Mouse (Mus musculus) hindbrain, embryonic 16.5 days (tissue): Measurements from ENCODE around the gene Olfr1338. TPM values are rescaled to one million over a fixed set of nuclear protein-coding genes. Genes with fewer than 3 reads are reported as not detected.
A peak's percentile ranks its signal among the peaks of the same experiment; 100 is the strongest.
"Not testable (repeated sequence)": the region's sequence is repeated elsewhere in the genome, so short reads cannot be mapped to it uniquely, and the experiment has no call there.

Experiments used
- ATAC-seq: fragments of 200-750 bp; cut with Nextera tagmentation; 2 replicates; pipeline ENCODE4 v1.8.0; 2017; ENCODE audit warnings: moderate TSS enrichment, moderate library complexity
- H3K27ac ChIP-seq: fragments of 300-500 bp; sonication (generic); 2 replicates; pipeline ENCODE4 v1.5.1; 2014; ENCODE audit warnings: low read depth, mild to moderate bottlenecking, control low read depth, low read length, moderate library complexity
- H3K27me3 ChIP-seq: fragments of 300-500 bp; sonication (generic); replicated peaks from 2 replicates; pipeline ENCODE4 v1.6.1; 2014; ENCODE audit warnings: low read length; ENCODE audit not compliant: control insufficient read depth, insufficient read depth
- H3K36me3 ChIP-seq: fragments of 300-500 bp; sonication (generic); 2 replicates; pipeline ENCODE4 v1.6.1; 2014; ENCODE audit warnings: mild to moderate bottlenecking, low read length, moderate library complexity, mixed read lengths; ENCODE audit not compliant: control insufficient read depth, insufficient read depth
- H3K4me1 ChIP-seq: fragments of 300-500 bp; sonication (generic); 2 replicates; pipeline ENCODE4 v1.6.1; 2014; ENCODE audit warnings: low read depth, low read length; ENCODE audit not compliant: control insufficient read depth, insufficient read depth
- H3K4me2 ChIP-seq: fragments of 300-500 bp; sonication (generic); 2 replicates; pipeline ENCODE4 v1.6.1; 2014; ENCODE audit warnings: mild to moderate bottlenecking, low read length, control low read depth, moderate library complexity
- H3K4me3 ChIP-seq: fragments of 300-500 bp; sonication (generic); 2 replicates; pipeline ENCODE4 v1.5.1; 2014; ENCODE audit warnings: mild to moderate bottlenecking, low read length, control low read depth, moderate library complexity
- H3K9ac ChIP-seq: fragments of 300-500 bp; sonication (generic); 2 replicates; pipeline ENCODE4 v1.6.1; 2014; ENCODE audit warnings: low read depth, mild to moderate bottlenecking, control low read depth, low read length, moderate library complexity
- H3K9me3 ChIP-seq: fragments of 300-500 bp; sonication (generic); 2 replicates; pipeline ENCODE4 v1.6.1; 2014; ENCODE audit warnings: mild to moderate bottlenecking, low read length, moderate library complexity; ENCODE audit not compliant: control insufficient read depth
- WGBS: fragments of 180-500 bp; shearing (Covaris S2); extraction: QIAGEN DNeasy Blood & Tissue Kit; methylation state at CpG from one replicate; pipeline ENCODE4 v1.1.7; 2014; 5-methylcytosine and 5-hydroxymethylcytosine counted together
- polyA plus RNA-seq: library from polyadenylated mRNA; unstranded; fragments of >200 nt; fragmentation: Nextera tagmentation; extraction: Ambion mirVana; gene quantifications from 2 replicates; pipeline ENCODE4 v1.2.1, GENCODE M21; 2015

The Olfr1338 gene
- polyA plus RNA-seq = not detected in 2 replicates

GRCm38 (mm10) chr4:118758637-118759036 is at the start of gene Olfr1338:
Gene Olfr1338 (minus strand): TSS chr4:118758737.
- Histone ChIP-seq H3K4me1 (no peaks in the 10 kb centered on the region), H3K27ac (no peak within 1 kb of the TSS), H3K9me3 (no peaks in the 10 kb centered on the region), H3K4me3 (no peak within 1 kb of the TSS), H3K4me2 (no peak within 1 kb of the TSS), H3K36me3 (no peaks in the 10 kb centered on the region), H3K27me3 (no peaks in the 10 kb centered on the region), H3K9ac (no peak within 1 kb of the TSS)
- no peak for ATAC-seq
- 86% methylated on average over 1 of the region's 1 CpGs for WGBS

DNA sequence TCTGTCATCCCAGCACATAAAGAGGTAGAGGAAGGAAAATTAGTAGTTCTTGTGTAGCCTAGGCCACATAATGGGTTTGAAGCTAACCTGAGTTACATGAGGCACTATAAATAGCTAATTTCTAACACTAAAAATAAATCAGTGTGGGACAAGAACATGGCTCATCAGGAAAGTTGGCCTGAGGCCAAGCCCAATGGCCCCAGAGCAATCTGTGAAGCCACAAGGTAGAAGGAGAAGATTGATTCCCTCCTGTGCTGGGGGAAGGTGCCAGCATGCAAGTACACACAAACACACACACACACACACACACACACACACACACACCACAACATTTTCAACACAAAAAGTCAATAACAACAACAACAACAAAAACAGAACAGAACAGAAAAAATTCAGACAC is 34.3 kb upstream of the Olfr1338 start:
- not testable (repeated sequence) for H3K36me3 ChIP-seq, H3K4me2 ChIP-seq, H3K4me1 ChIP-seq, H3K27ac ChIP-seq, H3K27me3 ChIP-seq, H3K4me3 ChIP-seq, H3K9ac ChIP-seq, H3K9me3 ChIP-seq, ATAC-seq

GRCm38 (mm10) chr4:118782486-118782885 is 23.9 kb upstream of the Olfr1338 start, which contains the start of gene Olfr1337:
Gene Olfr1337 (minus strand): TSS chr4:118782586.
- Histone ChIP-seq H3K9ac (no peak within 1 kb of the TSS), H3K36me3 (no peaks in the 10 kb centered on the region), H3K27me3 (no peaks in the 10 kb centered on the region), H3K4me1 (no peaks in the 10 kb centered on the region), H3K9me3 (no peaks in the 10 kb centered on the region), H3K27ac (no peak within 1 kb of the TSS), H3K4me2 (no peak within 1 kb of the TSS), H3K4me3 (no peak within 1 kb of the TSS)
- 79% methylated on average over 2 of the region's 2 CpGs for WGBS
- no peak for ATAC-seq

DNA sequence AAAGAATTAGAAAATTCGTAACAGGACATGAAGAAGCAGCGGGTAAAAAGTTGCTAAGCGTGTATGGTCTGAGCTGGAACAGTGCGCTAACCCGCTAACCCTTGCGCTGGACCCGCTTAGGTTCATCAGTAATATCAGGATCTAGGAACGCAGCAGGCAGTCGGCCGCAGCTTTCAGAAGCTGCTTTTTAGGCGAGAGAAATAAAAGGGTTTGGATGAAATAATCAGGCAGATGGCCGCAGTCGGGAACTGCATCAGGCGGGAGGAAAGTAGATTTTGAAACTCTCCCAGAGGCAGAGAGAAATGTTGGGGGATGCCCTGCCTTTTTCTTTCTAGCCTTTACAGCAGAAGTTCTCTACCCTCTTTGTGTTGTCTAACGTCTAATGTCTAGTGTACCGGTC is 16.7 kb downstream of the Olfr1338 start:
- no peak for ATAC-seq
- Histone ChIP-seq H3K9ac (no peak overlapping the region), H3K27ac (no peak overlapping the region), H3K4me2 (peak overlapping the region; percentile 27), H3K4me1 (no peaks in the 10 kb centered on the region), H3K36me3 (no peaks in the 10 kb centered on the region), H3K4me3 (no peak overlapping the region), H3K9me3 (peaks cover 8% of the 10 kb centered on the region), H3K27me3 (peaks cover 6% of the 10 kb centered on the region)
- WGBS = 5% methylated on average over 16 of the region's 16 CpGs

DNA sequence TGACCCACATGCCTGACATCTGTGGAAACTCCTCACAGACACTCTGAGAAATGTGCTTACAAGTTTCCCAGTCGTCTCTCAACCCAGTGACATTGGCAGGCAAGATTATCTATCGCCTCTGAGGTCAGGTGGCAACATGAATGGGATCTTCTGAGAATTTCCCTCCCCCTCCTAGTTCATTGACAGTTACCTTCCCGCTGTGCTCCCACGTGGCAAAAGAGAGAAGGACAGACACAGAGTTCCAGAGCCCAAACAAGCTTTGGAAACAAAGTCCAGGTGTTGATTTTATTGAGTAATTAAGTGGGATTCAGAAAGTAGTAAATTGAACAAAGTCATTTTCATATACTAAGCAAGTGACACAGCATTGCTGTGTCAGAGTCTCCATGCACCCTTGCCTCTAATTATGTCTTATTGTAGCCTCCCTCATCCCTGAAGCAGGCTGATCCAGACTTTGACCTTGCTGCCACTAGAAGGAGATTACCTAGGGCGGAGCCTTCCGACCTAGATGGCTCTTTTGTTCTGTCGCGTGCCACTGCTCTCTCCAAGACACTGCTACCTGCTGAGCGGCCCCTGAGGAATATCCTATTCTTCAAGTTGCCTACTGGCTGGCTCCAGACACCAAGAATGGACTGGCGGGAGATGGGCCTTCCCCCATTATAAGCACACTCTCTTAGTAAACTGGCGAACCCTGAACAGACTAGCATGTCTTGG is 17.4 kb downstream of the Olfr1338 start:
- no peak overlapping the region for H3K4me3 ChIP-seq
- peaks cover 6% of the 10 kb centered on the region for H3K27me3 ChIP-seq
- peaks cover 2% of the 10 kb centered on the region for H3K9me3 ChIP-seq
- no peak overlapping the region for H3K9ac ChIP-seq
- H3K4me1 ChIP-seq = no peaks in the 10 kb centered on the region
- no peak for ATAC-seq
- no peaks in the 10 kb centered on the region for H3K36me3 ChIP-seq
- WGBS = 8% methylated on average over 11 of the region's 11 CpGs
- no peak overlapping the region for H3K27ac ChIP-seq
- no peak overlapping the region for H3K4me2 ChIP-seq

DNA sequence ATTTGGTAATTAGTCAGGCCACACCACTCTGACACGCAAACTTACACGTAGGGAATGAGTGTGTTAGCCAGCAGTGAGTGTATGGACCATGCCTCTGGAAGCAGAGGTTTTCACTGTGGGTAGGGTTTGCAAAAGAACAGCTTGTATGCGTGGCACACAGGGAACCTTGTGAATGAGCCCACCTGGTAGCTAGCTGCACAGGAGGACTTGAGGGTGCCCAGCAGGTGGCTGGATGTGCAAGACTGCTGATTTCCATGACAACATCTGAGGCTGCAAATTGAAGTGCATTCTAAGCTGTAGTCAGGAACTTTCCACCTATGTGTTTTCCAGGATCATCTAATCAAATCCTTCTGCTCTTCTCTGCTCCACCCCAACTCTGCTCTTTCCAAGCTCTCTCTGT is 19.0 kb downstream of the Olfr1338 start:
- H3K4me1 ChIP-seq = no peaks in the 10 kb centered on the region
- 56% methylated on average over 3 of the region's 3 CpGs for WGBS
- H3K4me2 ChIP-seq = no peak overlapping the region
- no peak overlapping the region for H3K27ac ChIP-seq
- no peaks in the 10 kb centered on the region for H3K36me3 ChIP-seq
- H3K4me3 ChIP-seq = no peak overlapping the region
- peaks cover 6% of the 10 kb centered on the region for H3K27me3 ChIP-seq
- no peak overlapping the region for H3K9ac ChIP-seq
- no peaks in the 10 kb centered on the region for H3K9me3 ChIP-seq
- no peak for ATAC-seq

DNA sequence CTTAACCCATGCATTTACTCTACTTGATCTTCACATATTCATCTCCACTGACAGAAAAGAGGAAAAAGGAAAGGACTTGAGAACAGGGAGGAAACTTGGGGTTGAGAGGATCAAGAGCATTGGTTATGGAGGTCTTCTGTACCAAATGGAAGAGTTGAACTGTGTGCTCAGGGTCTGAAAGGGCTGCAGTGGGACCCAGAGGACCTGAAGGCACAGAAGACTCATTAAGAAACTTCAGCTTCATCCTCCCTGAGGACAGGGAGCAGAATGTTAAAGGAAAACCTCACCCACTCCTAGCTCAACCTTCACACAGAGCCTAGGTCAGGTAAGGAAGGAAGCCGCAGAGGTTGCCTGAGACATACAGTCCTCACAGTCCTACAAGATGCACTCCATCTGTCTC is 26.7 kb downstream of the Olfr1338 start, which contains the start of gene Olfr1339:
Olfr1339 (plus strand) TSS at position 301 of the 400 bp plus-strand sequence.
- Histone ChIP-seq H3K9ac (no peak within 1 kb of the TSS), H3K27me3 (no peaks in the 10 kb centered on the region), H3K4me3 (no peak within 1 kb of the TSS), H3K27ac (no peak within 1 kb of the TSS), H3K9me3 (no peaks in the 10 kb centered on the region), H3K4me1 (no peaks in the 10 kb centered on the region), H3K36me3 (no peaks in the 10 kb centered on the region), H3K4me2 (no peak within 1 kb of the TSS)
- 93% methylated on average over 1 of the region's 1 CpGs for WGBS
- ATAC-seq = no peak

DNA sequence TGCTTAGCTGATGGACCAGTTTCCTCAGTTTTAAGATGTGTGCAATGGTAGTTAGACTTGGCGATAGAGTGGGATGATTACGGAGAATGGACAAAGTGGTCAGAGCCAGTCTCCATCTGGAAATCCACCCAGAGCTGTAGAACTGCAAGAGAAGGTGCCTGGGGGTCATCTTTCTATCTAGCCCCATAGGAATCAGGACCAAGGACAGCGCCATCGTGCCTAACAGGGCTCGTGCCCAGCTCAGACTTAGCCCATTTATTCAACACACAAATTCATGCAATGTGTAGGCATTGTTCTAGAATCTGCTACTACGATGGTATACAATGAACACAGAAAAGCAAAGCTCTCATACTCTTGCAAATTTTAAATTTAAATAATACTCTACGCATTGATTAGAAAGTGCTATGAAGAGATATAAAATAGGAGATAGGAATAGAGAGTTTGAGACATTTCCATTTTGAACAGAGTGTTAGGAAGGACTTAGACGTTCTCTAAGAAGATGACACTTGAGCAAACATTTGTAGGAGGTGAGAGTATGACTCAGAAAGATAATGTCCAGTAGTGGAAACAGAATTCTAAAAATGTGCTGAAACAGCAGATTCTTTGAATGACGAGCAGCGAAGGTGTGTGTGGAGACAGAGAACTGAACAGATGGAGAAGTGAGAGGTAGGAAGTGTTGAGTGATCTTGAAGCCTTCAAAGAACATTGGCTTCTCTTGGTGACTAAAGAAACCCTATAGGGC is 36.6 kb downstream of the Olfr1338 start:
- no peaks in the 10 kb centered on the region; the same call in 1 of the 2 replicates for H3K9me3 ChIP-seq
- H3K4me2 ChIP-seq = no peak overlapping the region
- 58% methylated on average over 10 of the region's 10 CpGs for WGBS

DNA sequence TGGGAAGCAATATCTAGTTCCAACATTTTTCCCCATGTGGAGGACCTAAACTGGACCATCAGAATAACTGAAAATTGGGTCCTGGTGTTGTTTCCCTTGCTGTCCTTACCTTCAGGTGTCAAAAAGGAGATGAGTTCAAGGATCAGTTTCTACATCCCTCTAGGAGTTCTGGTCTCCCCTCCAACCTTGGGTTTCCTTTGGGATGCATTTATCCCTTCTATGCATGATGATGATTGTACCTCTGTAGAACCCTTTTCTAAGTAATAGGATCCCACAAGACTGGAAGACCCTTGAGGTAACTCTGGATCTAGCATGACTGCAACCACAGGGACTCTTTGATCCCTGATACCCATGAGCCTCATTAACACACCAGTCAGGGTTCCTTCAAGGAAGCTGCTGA is 38.7 kb downstream of the Olfr1338 start, which contains the start of gene Olfr1340:
Olfr1340 (plus strand) TSS at position 301 of the 400 bp plus-strand sequence.
- Histone ChIP-seq H3K9ac (no peak within 1 kb of the TSS), H3K36me3 (no peaks in the 10 kb centered on the region), H3K27ac (no peak within 1 kb of the TSS), H3K4me3 (no peak within 1 kb of the TSS), H3K4me2 (no peak within 1 kb of the TSS), H3K27me3 (no peaks in the 10 kb centered on the region), H3K9me3 (no peaks in the 10 kb centered on the region; the same call in 1 of the 2 replicates), H3K4me1 (no peaks in the 10 kb centered on the region)
- ATAC-seq = no peak

More for the DNA sequence above, 36.6 kb downstream of the Olfr1338 start:
- no peaks in the 10 kb centered on the region for H3K36me3 ChIP-seq
- no peaks in the 10 kb centered on the region for H3K27me3 ChIP-seq
- no peaks in the 10 kb centered on the region for H3K4me1 ChIP-seq
- H3K27ac ChIP-seq = no peak overlapping the region
- H3K9ac ChIP-seq = no peak overlapping the region
- H3K4me3 ChIP-seq = no peak overlapping the region
- no peak for ATAC-seq
